Mouse (Mus musculus): ENCODE results near the gene C1qtnf2.

C1qtnf2 gene

DNA sequence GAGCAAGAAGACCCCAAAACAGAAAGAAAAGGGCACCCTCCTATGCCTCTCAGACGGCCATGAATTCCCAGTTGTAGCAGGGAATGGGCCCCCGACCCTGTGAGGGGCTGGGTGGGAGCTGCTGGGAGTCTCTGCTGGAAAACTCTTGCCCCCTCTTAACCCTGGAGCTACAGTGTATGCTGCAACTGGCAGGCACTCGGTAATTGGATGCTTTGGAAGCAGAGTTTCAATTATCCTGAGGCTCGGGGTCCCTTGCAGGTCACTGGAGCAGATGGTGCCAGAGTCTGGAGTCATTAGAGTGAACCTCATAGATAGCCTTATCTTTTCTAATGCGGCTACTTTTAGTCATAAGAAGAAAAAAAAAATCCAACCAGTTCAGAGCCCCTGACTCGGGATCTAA, 65.8 kb downstream of the C1qtnf2 start:
- 76% methylated on average over 6 of the region's 6 CpGs for WGBS

Data from cerebral cortex, adult 2 months (tissue).